Mouse (Mus musculus) CH12.LX (cell line): ENCODE data around the gene Tas1r2.

ENCODE experiments used
- CTCF ChIP-seq, 2 experiments: IDR thresholded peaks in 1 of 2; conservative IDR thresholded peaks in 1 of 2; 2 replicates each; pipeline ENCODE4 v1.5.1; 2011 to 2012; ENCODE audit warnings: low read depth in 2 of 2, low read length in 2 of 2, improper control_type of control experiment in 1 of 2, inconsistent platforms in 1 of 2, mild to moderate bottlenecking in 1 of 2, moderate library complexity in 1 of 2
- MAX ChIP-seq: IDR thresholded peaks from 2 replicates; pipeline ENCODE4 v1.6.1; 2011; ENCODE audit warnings: low read length, improper control_type of control experiment
- NELFE ChIP-seq: IDR thresholded peaks from 2 replicates; pipeline ENCODE4 v1.6.1; 2011; ENCODE audit warnings: low read depth, low read length, improper control_type of control experiment
- POLR2A ChIP-seq: IDR thresholded peaks from 2 replicates; pipeline ENCODE4 v1.6.1; 2011; ENCODE audit warnings: low read depth, mild to moderate bottlenecking, improper control_type of control experiment, low read length
- SIN3A ChIP-seq: IDR thresholded peaks from 2 replicates; pipeline ENCODE4 v1.6.1; 2012; ENCODE audit warnings: low read length, improper control_type of control experiment, inconsistent platforms
- UBTF ChIP-seq: IDR thresholded peaks from 2 replicates; pipeline ENCODE4 v1.6.1; 2012; ENCODE audit warnings: low read depth, mild to moderate bottlenecking, inconsistent platforms, low read length, improper control_type of control experiment, moderate library complexity

GRCm38 (mm10) chr4:139637847-139638246 is 15.5 kb upstream of the Tas1r2 start:
- TF ChIP-seq NELFE: no peak
- no peak for TF ChIP-seq POLR2A
- TF ChIP-seq UBTF: no peak
- TF ChIP-seq CTCF (conservative IDR thresholded peaks at IDR 0.05 in 1 of 2, IDR thresholded peaks at IDR 0.05 in 1 of 2; ENCODE audit: low read depth in 2 of 2, low read length in 2 of 2): no peak
- no peak for TF ChIP-seq MAX
- no peak for TF ChIP-seq SIN3A
